Mouse (Mus musculus) heart, postnatal 4 days (tissue): ENCODE measurements around the gene Med23. TPM values are rescaled to one million over a fixed set of nuclear protein-coding genes. Genes with fewer than 3 reads are reported as not detected.

Experiments used
- DNase-seq: peaks from one replicate; pipeline ENCODE4 v3.0.0; 2021
- total RNA-seq, 2 experiments: library from RNA; stranded (reverse); gene quantifications; 2 replicates each; pipeline ENCODE4 v1.2.3; 2021

The Med23 gene
- 10 to 100 TPM; 23.2 to 23.8 TPM for total RNA-seq

DNA sequence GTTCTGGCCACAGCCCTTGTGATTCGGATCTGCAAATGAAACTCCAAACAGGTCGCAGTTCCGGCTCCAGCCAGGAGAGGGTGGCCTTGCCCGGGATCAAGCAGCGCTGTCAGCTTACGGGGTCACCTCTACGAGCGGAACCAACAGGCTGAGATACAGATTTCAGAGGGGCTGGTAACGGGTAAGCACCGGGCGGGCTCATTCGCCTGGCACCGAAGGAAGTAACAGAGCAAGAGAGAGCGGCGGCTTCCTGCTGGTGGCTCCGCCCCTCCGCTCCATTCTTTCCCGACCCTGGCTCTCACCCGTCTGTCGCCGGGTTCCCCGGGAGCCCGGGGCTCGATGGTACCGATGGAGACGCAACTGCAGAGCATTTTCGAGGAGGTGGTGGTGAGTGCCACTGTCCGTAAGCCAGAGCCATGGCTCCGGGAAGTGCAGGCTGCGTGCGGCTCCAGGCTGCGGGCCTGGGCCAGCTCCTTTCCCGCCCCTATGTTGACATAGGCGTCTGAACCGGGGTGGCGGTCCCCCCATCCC is at the start of gene Med23:
TSS of gene Med23 (plus strand) at position 227 of the 531 bp plus-strand sequence.
- DNase-seq, result peak; percentile 99

DNA sequence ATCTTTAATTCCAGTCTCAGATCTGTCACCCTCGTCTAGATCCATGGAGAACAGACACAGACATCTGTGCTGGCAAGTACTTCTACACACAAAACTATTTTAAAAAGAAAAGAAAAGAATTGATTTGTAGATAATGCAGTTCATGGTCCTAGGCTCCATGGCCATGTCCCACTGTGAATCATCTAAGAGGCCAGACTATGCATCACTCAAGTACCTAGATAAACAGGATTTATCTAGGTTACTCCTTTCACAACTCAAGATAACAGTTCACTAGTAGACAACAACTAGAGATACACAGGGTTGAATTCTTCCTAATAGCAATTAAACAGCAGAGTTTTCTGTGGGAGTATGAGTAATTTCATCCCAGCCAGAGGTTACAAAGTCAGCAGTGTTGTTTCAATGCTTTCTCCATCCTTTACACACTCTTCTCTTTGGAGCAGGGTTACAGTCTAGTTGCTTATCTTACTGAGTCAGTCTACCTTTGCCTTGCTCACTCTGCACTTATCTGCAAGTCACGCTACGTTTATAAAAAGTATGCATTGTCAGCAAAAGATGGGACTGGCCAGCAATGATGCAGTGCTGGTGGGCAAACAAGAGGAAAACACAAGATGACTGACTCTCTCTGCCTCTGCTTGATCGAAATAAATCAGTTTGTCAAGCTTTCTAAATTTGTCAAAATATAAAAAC is 47.7 kb upstream of the Med23 start:
- no peak for DNase-seq

DNA sequence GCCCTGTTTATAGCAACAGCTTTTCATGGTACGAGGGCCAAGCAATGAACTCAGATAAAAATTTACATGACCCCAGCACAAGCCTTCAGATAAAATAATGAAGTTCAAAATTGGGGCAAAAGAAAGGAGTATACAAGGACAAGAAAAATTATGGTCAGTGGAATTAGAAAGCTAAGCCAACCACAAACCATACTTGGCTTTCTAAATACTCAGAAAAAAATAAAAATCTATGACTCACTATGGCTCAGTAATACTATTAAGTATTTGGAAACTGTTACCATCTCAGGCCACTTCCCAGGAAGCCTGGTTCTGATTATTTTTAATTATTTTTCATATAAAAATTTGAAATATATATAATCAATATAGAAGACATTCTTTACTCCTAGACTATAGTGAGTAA is 46.9 kb upstream of the Med23 start:
- no peak for DNase-seq

DNA sequence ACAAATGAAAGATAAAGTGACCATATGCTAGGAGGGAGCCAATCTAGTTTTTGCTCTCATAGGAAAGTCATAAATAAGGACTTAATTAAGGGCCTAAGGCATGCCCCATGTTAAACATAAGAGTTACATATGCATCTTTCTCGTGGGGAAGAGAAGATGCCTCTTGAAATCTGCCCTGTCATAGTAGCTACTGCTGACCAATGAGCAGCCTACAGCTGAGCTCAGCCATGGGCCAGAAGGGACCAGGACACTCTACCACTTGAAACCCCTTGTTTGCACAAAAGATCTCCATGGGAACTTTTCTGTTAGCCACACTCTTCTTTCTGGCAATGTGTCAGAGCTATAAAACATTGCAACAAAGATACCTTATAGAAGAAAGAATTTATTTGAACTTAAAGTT is 46.5 kb upstream of the Med23 start:
- DNase-seq, result no peak

DNA sequence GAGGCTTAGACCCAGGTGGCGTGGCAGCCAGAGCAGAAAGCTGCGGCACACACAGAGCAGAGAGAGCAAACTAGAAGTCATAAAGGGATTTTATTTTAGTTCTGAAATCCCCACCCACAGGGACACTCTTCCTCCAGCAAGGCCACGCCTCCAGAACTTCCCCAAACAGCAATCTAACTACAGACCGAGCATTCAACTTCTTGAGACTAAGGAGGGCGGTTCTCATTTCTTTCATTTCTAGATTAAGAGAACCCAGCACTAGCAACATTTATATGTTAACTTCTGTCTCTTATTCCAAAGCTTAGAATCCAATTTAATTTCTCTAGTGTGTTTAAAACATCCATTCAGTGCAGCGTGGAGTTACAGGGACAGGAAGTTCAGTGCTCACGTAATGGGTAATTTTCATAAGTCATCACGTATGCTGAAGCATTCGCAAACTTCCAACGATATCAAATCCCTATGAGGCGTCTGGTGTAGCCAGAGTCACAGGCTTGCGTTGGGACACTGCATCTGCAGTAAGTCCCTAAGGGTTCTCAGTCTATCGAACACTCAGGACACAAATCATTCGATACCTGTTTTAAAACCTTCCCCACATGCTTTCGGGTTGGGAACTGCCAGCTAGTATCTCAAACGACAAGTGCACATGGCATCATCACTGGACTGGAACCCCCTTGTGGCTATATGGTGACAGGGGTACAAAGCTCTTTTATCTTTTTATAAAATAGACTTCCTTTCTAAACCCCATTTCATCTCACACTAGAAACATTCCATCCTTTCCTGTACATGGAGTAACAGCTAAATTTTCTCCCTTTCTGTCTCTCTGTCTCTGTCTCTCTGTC is 45.9 kb upstream of the Med23 start:
- peak; percentile 13 for DNase-seq

DNA sequence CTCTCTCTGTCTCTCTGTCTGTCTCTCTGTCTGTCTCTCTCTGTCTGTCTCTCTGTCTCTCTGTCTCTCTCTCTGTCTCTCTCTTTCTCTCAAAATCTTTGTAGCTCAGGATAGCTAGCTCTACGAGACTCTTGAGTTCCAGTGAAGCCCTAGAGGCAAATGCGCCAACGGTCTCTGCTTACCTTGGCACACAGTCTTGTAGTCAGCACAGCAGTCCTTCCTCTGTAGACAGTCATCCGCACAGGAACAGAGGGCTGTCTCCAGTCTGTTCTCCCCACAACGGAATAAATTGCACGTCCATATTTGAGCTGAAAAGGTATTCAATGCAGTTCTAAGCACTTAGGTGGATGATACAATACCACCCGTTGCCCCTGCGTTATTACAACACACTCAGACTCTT is 45.2 kb upstream of the Med23 start:
- DNase-seq, result no peak

DNA sequence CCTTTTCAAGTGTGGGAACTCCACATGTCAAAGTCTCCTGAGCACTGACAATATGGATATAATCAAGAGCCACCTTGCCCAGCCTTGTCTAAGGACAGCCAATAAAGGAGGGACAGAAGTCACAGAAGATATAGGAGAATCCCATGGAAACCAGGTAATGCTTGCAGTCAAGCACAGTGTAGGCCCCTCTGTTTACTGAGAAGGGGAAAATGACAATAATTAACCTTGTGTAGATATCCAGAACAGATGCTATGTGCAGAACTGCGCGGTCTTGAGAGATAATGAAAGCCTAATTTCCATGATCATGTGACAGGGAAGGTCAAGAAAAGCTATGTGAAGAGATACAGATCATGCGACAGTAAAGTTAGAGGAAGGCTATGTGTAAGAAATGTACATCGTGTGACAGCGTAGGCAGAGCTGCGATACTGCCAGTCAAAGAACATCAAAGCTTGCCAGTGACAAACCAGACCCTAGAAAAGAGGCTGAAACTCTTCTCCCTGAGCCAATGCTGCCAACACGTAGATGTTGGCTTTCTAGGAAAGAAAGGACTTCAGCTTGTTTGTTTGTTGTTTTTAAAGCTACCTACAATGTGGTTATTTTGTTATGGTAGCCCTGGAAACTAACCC is 44.2 kb upstream of the Med23 start:
- DNase-seq, result no peak

DNA sequence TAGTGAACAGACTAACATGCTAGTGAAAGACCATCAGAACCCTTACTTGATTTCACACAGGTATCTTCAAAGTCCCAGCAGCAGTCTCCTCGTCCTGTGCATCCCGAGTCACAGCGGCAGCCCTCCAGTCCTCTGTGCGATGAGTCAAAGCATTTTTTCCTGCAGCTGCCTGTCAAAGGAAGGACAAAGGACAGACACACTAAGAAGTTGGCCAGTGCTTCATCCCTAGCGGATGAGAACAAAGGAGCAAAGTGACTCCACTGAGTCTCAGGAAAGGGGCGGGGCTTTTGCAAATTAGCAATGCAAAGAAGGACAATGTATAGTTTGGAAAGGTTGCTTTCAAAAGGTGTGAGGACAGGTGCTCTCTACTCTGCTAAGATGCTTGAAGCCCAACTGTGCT is 43.7 kb upstream of the Med23 start:
- DNase-seq, result no peak

DNA sequence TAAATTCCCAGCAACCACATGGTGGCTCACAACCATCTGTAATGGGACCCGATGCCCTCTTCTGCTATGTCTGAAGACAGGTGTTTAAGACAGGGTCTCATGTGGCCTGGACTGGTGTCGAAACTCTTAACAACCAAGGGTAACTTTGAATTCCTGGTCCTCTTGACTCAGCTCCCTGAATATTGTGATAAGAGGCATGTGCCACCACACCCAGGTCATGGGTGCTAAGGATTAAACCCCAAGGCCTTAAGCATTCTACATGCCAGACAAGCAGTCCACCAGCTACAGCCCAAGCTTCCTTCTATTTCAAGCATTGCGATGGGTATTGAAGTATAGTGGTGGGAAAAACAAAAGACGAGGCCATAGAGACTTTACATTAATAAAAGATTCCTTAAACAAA is 41.6 kb upstream of the Med23 start:
- DNase-seq, result no peak

DNA sequence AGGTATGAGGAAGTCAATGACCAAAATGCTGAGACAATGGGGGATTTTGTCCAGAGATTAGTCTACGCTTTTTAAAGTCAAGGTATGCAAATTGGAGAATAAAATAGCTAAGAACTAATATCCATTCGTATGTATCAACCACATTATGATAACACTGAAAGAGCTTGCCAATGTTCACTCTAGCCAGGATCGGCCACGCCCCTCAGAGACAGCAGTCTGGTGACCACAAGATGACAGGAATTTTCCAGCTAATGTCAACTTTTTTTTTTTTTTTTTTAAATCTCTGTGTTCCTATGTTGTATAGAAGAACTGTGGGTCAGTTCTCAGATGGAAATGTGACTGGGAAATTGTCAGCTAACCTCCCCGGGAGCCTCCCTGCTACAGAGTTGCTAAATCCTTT is 39.3 kb upstream of the Med23 start:
- no peak for DNase-seq

DNA sequence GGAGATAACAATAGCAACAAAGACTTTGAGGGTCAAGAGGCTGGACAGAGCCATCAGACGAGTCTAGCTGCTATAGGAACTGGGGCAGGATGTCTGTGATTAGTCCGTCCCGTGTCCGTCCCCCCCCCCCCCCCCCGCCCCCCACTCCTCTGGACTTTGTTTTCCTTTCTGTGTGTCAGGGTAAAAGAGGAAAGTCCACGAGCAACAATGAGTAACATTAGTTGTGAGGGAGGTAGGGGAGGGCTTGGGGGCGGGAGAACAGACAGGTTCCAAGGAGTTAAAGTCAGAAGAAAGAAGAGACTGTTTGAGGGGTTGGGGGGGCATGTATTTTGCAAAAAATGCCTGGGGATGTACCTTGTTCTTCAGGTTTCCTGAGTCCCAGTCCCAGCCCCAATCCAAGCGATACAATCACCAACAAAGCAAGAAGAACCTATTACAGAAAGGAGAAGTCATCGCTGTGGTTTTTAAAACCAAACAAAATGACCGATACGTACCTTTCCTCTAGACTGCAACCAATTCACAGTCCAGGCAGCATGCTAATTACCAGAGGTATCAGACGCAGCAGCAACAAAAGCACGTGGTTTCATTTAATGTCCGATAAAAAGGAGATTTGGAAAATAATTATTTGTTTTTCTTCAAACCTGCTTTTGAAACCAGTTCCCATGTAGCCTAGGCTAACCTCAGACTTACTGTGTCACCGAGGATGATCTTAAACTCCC is 38.2 kb upstream of the Med23 start:
- DNase-seq, result no peak

DNA sequence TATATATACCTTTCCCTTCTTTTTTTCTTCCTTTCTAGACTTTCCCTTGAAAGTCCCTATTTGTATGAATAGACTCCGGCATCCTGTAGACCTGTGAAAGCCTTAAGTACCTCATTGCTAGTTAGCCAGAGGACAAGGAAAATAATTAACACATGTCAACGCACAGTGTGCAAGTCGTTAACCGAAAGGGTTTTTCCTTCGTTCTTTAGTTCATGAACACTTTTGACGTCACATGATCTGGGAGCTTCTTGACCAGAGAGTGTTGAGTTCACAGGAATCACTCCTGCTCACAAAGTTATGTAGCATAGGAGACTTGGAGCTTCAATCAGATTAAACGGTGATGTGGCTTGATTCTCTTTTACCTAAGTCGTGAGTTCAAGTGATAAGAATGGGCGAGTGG is 37.5 kb upstream of the Med23 start:
- no peak for DNase-seq

DNA sequence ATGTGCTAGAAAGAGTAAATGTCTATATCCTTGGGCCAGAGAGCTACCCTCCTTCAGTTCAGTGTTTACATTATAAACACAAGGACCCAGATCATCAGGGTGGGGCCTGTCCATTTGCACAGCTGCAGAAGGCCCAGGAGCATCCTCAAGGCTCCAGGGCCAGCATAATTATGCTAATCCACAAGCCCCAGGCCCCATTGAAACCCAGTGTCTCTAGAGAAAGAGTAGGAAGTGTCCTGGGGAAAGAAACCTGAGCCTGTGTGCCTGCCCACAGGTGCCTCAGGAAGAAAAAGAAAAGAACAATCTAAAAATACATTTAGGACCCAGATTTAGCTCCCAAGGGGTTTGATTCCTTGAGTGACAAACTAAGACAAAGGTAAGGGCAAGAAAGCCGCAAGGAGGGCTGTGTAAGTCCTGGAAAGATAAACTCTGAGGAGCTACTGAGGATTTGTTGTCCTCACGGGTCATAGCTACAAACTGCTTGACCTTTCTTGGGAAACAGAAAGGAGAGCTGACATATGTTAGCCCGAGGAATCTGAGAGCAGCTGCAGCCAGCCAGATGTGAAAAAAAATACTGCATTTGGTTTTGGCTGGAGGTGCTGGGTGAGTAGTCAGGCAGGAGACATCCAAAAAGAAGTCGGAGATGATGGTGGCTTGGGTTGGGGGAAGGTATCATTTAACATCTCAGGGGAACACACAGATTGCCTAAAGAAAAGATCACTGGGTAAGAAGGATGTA is 35.0 kb upstream of the Med23 start:
- DNase-seq, result no peak

DNA sequence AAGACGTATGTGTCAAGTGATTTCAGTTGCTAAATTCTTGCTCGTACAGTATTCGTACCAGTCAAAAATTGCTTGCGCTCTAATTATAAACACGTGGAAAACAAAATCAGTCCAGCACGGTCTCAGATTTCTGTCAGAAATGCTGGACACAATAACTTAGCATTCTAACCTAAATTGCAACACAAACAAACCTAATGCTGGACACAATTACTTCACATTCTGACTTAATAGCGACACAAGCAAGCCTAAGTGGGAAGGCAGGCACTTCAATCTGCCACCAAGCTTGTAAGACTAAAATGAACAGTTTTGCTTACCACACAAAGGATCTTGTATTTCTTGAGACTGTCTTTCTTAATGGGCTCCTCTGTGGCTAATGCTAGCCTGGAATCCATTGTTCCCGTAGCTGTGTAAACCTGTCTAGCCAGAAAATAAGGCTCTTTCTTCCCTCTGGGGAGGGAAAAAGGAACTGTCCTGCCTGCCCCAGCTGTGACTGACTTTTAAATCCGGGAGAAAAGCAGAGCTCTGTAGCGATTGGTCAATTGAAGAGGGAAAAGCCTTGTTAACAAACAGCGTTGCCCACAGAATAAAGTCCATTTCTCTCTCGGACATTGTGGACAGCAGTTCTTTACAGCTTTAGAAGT is 34.0 kb upstream of the Med23 start:
- no peak for DNase-seq

DNA sequence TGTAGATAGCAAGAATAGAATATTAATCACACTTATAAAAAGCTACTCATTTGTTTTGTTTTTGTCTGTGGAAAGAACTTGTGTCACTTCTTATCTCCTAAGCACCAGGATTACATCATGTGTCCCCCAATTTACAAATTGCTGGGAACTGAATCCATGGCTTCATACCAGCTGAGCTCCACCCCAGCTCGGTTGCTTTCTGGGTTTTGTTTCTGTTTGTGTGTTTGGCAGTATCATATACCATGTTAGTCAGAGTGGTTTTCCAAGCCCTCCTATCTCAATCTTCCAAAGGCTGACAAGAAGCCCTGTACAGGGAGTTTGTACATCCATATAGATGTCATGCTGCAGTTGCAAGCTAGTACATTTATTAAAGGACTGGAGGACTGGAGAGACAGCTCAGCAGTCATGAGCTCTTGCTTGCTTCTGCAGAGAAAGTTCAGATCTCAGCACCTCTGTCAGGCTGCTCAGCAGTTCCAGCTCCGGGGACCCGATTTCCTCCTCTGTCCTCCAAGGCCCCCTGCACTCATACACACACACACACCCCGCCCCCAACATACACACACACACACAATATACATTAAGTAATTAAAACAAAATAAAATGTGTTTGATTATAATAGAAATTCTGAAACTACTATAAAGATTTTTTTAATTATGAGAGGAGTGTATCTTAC is 33.3 kb upstream of the Med23 start:
- DNase-seq, result no peak

DNA sequence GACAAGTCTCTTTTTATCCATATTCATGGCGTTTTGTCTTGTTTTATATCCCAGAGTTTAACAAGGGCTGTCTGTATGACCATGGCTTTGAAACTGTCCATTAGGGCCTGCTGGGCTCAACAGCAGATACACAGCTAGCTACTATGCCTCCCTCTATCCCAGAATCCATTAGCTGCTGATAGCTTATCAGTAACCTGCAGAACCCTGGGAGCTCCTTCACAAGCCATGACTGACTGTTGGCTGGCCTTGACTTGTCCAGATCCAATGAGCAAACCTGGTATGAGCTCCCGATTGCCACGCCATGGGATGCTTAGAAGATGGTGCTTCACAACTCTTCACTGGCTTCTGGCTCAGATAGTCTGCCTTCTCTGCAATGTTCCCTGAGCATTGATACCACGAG is 29.0 kb upstream of the Med23 start:
- no peak for DNase-seq

DNA sequence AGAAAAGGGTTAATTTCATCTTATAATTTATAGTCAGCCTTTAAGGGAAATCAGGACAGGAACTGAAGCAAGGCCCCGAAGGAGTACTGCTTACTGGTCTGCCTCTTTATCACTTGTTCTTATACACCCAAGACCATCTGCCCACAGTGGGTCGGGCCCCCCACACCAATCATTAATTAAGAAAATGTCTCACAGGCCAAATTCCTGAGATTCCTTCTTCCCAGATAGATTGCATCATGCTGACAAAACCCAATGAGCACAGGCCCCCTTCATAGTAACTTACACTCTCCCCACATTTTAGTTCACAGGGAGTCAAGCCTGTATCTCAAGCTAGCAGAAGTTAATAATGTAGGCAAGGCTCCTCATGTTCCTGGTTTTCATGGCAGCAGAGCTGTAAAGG is 27.8 kb upstream of the Med23 start:
- DNase-seq, result no peak

DNA sequence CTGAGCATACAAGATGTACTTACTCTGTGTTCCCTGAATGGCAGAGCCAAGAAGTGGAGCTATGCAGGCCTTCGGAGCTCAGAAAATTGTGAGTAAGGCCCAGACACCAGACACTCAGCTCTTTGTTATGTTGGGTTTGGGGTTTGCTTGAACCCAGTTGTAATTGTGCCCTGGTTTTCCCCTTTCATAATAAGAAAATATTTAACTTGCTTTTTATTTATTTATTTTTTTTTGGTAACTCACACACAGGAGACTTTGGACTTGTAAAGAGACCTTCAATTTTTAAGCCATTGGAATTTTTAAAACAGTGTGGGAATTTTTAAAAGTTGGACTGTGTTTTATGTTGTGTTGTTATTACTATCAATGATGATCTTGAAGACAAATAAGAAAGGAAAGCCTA is 27.1 kb upstream of the Med23 start, which contains the start of gene Enpp3:
TSS of gene Enpp3 (minus strand) at position 148 of the 400 bp plus-strand sequence.
- DNase-seq, result no peak

DNA sequence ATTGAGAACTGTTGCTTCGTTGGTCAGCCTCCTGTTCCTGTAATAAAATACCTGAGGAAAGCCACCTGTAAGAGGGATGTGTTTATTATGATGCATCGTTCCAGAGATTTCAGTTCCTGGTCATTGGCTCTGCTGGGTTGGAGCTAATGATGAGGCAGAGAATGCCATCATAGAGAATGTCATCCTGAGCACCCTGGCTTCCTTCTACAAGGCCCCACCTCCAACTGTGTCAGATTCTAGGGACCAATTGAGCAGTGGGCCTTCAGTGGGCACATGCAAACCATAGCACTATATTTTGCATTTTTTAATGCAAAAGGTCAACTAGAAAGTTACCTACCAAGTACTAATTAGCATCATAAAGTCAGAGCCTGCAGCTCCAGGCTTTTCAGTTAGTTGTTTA is 6.6 kb upstream of the Med23 start:
- DNase-seq, result no peak

DNA sequence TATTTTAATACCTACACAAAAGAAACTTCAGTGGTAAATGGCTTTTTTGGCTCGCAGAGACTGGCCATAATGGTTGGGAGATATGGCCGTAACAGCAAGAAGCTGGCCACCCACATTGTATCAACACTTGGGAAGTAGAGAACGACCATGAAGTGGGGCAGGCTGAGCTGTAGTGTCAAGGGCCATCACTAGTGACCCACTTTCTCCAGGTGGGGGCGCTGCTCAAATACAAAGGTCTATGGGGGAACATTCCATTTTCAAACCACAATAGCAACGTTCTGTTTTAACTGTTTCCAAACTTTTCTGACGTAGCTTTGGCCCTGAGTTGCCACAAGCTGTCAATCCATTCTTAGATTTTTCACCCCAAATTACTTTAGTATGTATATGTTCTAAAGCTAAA is 5.4 kb upstream of the Med23 start:
- DNase-seq, result no peak

DNA sequence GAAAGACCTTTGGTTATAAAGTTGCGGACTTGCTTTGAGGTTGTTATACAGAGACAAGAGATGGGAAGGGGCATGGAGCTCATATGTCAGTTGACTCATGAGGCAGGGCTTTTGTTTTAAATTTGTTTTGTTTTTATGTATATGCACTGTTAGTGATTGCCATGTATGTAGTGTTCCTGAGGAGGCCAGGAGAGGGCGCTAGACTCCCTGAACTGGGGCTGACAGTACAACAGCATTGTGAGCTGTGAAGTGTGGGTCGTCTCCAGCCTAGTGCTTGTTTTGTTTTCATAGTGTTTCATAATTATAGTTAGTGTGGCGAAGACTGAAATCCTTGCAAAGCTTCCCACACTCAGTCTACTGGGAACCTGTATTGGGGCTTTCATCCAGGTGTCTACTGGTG is 3.8 kb downstream of the Med23 start:
- peak; percentile 14 for DNase-seq
